Mouse (Mus musculus) inflammation-experienced regulatory T-cells, adult 6 months (primary cell): ENCODE data around the gene Ttc7b. TPM values are rescaled to one million over a fixed set of nuclear protein-coding genes. Genes with fewer than 3 reads are reported as not detected.

Experiments
- ATAC-seq: one replicate; pipeline ENCODE4 v1.8.0; 2017
- polyA plus RNA-seq, 3 experiments: library from polyadenylated mRNA; unstranded; fragments of 100-300 nt; shearing (Covaris generic); gene quantifications; one replicate each; pipeline ENCODE4 v1.2.1; 2017

Gene Ttc7b
- polyA plus RNA-seq, 3 experiments from 2014 or later, result 3.7 to 4.3 (median 3.7) TPM

DNA sequence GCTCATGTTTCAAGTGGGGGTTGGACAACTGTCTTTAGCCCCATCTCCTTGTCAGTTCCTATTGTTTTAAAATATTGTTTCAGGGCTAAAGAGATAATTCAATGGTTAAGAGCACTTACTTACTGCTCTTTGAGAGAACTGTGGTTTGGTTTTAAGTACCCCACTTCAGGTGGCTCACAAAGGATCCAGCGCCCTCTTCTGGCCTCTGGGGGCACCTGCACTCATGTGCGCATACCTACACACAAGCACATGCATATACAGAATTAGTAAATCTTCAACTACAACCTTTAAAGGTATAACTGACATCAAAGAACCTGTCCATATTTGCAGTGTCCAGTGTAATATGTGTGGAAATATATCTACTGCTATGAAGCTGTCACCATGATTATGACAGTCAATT is 226.2 kb downstream of the Ttc7b start:
- no peak for ATAC-seq

DNA sequence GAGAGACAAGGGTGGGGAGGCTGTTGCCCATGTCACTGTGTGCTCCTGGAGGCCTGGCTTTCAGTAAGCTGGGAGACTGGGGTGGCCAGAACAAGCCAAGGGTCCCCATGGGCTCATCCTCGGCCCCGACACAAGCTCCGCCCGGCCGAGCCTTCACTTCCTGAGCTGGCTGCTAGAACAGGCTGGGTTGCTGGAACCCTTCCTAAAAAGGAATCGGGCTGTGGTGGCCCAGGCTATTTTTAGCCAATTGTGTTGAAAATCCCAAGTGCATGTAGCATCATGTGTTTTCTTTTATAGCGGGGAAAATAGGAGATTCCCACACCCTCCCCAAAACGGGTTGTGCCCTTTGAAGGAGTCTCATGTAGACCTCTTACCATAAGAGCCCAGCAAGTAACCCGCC is 226.7 kb downstream of the Ttc7b start:
- ATAC-seq, result no peak

DNA sequence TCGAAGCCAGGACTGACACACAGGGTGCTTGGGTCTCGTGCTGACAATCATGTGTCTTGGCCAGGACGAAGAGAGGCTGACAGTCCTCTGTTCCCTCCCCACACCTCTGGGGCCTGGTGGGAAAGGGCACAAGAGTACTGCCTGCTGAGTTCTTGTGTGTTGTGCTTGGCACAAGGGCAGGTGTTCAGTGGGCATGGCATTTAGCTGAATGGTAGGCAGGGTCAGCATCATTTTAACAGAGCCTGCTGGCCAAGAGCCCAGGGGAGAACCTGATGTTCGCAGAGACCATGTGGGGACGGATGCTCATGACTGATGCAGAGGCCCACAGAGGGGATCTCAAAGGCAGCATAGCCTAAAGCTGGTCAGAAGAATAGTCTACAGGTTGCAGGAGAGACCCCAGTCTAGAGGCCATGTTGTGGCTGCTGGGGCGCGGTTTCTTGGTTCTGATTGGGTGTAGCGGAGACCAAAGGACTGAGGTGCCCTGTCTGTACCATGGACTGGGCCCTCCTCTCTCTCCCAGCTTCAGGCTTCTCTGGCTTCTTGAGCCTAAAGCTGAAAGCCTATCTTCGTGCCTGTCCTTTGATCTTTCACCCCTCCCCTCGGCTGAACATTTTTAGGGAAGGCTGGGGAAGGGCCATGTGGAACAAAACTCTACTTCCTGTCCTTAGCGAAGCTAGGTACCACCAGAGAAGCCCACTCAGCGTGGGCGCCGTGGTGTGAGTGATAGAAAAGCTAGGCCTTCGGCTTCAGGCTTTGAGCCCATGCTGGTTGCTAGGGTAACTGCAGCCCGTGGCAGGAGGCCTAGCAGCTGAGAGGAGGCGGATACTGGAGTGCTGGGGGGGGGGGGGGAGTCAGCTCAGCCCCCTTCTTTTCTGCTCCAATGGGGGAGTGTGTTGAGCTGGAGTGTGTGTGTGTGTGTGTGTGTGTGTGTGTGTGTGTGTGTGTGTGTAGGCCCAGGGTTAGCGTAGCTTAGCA is 229.6 kb downstream of the Ttc7b start:
- ATAC-seq, result no peak

DNA sequence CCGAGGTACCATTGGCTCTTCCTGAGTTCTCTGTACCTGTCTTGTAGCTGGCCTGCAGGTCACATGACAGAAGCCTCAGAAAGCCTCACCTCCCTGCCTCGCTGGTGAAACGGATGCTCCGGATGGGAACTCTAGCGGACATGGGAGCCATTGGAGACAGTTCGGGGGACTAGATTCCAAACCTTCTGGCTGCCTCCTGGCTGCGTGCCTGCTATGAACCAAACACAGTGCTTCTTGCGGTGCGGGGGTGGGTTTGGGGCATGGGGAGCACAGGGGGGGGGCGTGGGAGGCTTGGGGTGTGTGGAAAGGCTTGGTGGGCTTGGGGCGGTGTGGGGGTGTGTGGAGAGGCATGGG is 230.5 kb downstream of the Ttc7b start:
- ATAC-seq, result no peak

DNA sequence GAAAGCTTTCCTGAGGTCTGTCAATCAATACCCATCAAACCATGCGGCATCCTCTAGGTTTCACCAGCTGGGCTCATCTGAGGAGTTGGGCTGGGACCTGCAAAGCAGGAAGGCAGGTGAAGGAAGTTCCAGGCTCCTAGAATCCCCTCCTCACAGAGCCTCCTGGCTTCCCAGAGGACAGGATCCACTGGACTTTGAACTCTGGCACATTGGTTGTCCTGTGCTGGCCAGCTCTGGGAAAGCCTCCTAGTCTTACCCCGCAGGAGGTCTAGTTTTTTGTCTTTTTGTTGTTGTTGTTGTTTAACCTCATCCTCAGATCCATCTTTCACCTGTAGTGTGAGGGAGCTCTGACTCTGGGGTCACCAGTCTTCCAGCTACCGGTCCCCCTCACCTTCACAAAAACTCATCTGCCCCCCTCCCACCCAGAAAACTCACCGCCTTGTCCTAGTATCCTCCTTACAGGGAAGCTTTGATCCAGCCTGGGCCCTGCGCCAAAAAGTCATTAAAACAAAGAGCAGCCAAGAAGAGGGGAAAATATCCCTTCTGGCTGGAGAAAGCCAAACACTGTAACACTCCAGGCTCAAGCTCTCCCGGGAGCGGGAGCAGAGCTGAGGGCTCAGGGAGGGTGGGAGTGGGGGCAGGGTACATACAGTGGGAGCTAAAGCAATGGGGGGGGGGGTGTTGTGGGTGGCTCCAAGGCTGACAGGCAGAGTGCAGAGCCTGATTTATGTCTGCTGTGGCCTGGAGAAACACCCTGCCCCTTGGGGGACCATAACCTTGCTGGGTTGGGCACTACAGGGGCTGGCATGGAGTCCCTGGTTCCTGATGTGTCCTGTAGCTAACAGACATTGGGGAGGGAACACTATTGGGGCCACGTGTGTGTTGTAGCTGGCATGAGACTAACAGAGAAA is 231.1 kb downstream of the Ttc7b start:
- ATAC-seq, result no peak

DNA sequence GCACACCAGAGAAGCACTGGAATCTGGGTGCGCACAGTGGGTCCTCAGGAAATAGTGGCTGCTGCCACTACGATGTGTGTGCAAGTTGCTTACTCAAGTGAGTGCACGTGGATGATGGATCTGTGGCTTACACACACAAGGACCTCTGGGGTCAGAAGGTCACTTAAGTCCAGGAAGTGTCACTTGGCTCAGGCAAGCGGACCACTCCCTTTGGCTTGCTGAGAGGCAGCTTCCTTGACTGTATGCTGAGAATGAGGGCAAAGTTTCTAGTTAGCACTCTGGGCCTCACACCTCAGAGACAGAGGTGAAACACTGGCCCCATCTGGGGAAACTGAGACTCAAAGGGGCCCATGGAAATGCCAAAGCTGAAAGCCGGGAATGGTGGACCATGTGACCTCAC is 232.6 kb downstream of the Ttc7b start:
- no peak for ATAC-seq

DNA sequence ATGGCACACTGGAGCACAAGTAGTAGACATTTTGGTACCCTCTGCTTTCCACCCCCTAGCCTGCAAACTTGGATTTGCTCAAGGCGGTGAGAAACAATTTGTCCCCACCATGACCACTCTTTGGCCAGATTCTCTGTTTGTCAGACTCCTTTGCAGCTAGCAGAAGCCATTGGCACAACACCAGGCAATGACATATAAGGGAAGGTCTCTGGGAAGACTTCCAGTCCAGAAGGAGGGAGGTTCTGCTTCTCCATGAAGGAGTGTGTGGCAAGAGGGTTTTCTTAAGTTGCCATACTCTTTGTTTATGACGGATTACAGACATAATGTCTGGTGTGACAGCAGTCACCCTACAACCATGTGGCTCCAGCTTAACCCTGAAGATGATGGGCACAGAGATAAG is 233.1 kb downstream of the Ttc7b start:
- no peak for ATAC-seq

DNA sequence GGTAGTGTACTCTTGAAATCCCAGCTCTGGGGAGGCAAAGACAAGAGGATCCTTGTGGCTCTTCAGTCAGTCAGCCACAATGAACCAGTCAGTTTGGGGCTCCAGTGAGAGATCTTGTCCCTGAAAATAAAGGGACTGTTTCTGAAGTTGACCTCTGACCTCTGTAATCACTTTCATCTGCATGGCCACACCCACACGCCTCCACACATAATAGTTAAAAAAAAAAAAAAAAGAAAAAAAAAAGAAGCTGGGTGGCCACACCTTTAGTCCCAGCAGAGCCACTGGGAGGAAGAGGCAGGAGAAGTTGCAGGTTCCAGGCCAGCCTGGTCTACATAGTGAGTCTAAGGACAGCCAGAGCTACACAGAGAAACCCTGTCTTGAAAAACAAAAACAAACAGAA is 237.3 kb downstream of the Ttc7b start:
- no peak for ATAC-seq

DNA sequence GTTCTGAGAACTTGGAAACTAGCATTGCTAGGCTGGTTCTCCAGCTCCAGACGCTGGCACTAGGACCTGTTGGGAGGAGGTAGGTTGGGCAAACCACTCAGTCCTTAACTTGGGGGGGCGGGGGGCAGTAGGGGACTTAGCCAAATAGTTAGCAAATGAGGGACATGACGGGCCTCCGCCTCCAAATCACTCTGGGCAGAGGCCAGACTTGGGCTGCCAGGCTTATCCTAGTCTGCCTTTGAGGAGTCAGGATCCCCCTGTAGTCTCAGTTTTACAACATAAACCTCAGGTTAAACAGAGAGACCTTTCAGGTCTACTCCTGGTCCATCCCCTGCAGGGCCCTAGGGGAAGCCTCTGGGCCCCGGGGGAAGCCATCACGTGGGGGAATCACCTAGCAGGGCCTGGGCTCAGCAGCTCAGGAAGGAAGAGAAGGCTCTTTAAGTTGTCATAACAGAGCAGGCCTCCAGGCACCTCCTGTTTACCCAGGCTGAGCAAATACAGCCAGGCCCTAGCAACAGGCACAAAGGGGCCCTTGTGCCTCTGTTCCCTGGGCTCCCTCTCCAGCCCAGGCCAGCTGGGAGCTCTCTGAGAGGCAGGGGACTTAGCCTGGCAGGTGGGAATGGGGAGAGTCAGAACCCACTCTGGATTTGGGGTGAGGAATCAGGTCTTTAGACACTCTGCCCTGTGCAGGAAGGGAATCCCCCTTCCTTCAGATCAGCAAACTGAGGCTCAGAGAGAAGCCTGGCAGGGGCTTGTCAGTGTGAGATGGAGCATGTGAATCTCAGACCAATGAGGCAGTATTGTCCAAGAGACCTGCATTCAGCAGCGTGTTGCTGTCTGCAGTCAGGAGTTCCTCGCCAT is 238.4 kb downstream of the Ttc7b start:
- peak; percentile 95 for ATAC-seq

DNA sequence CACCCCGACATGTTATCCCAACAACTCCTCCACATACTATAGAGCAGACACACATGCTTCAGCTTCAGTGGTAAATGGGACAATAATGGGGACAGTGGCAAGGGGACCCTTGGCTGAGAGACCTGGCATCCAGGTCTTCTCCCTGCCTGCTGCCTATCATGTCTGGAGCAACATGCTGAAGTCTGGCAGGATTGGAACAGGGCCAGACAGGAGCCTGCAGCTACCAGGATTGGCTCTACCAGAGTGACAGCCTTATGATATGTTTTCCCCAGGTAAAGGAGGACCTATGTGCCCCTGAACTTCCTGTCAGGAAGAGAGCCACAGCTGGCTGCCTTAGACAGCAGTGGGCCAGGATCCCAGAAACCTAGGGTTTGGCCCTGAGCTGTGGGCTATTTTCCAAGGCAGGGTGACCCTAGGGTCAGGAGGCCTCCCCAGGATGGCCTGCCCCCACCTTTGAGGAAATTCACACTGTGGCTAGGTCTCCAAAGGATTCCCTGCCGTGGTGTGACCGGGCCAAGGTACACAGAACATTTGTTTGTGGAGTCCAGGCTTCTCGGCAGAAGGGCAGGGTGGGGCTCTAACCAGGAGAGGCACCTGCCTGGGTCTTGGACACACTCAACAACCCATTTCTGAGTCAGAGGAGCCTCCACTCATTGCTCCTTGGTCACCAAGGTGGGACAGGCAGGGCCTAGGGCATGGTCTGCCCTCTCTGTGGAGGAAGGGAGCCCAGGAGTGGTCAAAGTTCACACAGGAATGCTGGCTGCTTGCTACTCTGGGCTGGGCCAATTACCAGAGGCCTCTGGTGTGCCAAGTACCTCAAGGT is 239.4 kb downstream of the Ttc7b start:
- no peak for ATAC-seq

DNA sequence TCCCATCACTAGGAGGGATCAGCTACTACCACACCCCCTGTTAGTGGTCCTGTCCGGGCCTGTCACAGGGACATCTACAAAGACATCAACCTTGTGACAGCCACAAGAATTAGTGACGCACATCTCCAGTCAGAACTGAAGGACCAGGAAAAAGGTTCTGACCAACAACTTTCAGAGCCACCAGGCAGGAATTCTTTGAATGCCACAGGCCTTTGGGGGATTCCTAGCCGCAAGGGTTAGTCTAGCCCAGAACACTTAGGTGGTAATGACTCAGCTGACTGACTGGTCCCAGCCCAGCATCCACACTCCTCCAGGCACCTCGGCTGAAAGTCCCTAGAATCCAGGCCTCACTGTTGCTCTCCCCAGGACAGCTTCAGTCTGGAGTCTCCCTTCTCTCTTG is 240.7 kb downstream of the Ttc7b start:
- no peak for ATAC-seq

DNA sequence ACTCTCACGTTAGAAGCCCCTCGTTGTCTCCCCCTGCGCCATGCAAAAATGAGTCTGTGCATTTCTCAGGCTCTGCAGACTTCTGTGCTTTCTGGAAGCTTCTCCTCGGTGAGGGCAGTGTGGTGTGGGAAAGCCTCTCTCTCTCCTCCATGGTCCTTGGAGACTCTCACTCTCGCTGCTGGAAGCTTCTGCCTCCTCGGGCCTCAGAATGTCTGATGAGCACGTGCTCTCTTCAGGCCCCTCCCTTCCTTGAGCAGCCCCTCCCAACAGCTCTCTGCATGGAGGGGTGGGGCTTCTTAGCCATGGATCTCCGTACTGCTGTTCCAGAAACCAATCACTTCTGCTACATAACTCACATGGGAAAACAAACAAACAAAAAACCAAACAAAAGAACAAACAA is 242.3 kb downstream of the Ttc7b start:
- ATAC-seq, result no peak

DNA sequence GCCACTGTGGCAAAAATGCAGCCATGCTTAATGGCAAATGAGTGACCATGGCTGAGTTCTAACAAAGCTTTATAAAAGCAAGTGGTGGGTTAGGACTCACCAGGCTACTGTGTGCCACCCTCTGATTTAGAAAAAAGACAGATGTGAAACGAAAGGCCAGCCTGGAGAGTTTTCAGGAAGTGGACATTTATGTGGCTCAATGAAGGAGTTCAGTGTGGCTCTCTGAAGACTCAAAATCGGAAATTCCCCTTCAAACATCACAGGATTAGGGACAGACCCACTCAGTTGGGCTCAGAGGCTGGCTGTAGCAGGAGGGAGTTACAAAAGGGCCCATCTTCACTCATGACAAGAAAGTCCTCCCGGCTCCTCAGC is 243.1 kb downstream of the Ttc7b start:
- ATAC-seq, result no peak

DNA sequence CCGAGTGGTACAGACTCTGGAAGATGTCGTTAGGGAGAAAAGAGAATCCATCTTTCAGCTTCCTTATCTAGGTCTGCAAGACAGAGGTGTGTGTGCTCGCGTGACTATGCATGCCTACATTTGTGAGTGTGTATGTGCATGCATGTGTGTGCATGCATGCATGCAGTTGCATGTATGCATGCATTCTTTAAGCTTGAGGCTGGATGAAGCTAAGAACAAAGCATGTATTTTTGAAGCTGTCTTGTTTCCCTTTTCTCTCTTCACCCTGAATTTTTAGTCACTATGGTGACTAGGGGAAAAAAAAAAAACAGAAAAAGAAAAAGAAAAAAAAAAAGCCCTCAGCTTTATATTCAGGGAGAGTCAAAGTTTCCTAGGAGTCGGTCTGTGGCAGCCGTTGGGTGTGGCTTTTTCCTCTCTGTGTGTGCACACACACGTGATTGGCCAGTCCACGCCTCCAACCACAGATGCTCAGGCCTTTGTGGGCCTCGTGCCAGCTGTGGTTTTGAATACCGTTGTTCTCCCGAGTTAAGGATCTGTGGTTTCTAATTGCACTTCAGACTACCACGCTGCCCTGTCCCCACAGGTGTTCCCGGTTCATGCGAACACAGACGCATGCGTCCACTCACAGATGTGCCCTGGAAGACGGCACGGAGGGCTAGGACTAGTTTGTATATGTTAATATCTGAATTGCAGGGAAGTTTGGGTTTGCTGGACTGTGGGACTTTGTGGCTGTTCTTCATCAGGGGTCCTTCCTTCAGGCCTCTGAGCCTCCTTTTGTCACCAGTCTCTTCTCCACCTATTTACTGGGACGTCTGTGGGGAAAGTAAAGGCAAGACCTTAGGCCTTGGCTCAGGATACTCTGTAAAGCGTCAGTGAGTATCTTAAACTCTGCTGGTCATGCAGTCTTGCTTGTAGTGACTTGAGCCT is 243.8 kb downstream of the Ttc7b start:
- no peak for ATAC-seq

DNA sequence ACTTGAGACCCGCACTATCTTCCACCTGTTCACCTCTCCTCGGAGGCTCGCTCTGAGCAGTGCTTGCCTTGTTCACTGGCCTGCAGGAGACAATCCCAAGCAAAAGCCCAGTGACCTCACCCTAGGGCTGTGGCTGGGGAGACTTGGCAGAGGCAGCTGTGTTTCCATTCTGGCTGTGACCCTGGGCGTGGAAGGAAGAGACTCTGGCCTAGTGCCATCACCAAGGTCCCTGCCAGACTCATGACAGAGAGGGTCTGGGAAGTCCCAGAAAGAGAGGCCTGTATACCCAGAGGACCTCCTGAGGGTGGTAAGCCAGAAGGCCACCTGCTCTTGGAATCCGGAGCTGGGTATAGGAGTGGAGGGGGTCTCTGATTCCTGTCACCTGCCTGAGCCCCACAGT is 244.8 kb downstream of the Ttc7b start:
- ATAC-seq, result no peak

DNA sequence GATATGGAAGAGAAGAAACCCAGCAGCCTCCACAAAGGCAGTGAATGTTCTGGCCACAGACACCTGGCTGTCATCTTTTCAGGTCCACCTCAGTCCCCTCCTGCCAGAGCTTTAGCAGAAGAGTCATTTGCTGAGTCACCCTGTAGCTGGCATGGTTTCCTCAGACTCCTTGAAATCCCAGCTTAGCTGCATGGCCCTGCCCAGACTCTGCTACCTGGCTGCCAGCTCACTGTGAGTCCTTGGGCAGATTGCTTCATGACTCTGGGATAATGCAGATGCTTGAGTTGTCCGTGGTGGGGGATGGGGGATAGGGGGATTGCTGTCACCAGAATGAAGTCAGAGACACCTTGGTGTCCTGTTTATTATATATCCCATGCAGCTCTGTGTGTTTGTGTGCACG is 247.6 kb downstream of the Ttc7b start:
- no peak for ATAC-seq

DNA sequence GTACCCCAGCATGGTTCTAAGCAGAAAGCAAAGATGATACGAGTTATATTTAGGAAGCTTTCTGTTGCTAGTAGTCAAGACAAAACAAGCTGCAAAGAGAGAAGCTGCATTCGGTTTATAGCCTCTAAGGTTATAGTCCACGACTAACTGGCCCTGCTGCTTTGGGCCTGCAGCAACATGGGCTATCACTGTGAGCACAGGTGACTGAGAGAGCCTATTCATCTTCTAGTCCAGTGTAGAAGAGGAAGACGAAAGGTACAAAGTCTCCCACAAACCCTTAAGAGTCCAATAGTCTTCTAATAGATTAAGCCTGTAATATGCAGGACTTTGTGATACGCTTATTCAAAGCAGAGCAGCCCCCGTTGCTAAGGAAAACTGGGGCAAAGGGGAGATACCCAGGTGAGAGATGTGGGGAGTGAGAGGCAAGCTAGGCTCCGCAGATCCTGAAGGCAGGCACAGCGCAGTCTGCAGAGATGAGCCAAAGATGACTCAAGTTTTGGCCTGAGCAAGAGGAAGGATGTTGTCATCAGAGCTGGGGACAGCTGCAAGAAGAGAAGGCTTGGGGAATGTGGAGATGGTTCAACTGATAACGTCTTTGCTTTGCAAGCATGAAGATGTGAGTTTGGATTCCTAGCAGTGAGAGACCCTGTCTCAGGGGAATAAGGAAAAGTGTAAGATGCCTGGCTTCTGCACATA is 250.5 kb downstream of the Ttc7b start:
- no peak for ATAC-seq

DNA sequence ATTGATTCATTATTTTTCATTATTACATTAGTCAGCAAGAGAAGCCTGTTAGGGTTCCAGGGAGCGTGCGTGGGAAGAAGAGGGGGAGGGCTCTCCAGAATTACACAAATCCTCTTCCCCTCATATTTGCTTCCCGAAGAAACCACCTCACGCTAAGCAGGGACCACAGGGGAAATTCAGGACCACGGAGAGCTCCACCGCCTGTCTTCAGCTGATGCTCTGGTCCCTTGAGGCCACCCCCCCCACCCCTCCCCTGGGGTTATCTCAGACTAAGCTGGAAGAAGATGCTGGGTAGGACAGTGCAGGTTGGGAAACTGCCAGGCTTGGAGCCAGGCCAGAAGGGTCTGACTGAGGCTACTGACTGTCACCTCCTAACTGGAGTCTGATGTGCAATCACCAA is 252.6 kb downstream of the Ttc7b start:
- no peak for ATAC-seq

DNA sequence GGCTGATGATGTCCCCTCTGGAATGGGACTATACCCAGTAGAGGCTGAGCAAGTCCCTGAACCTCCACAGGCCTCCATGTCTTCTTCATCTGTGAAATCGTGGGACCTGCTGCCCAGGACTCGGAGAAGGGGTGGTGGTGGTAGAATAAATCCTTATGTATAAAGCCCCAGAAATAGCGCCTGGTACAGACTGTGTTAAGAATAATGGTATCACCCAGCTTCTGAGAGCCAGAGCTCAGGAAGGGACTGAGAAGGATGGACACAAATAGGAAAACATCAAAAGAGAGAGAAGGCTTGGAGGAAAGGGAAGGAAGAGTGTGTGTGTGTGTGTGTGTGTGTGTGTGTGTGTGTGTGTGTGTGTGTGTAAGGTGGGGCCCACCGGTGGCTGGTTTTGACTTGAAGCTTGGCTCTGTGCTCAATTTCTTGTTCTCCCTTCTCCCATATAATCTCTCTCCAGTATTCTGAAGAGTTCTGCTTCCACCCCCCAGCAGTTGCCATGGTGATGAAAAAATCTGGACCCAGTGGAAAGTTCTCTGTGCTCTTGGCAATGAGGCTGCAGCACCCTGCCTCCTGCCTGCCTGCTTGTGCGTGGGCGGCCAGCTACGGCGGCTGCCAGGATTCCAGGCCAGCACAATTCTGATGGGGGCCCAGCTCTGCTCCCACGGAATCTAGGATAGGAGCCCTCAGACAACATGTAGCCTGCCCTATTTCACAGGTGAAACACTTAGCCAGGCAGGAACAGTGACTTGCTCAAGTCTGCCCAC is 254.9 kb downstream of the Ttc7b start:
- no peak for ATAC-seq
